Mouse (Mus musculus): Measurements from ENCODE around the gene Carmil3.

Carmil3 gene

DNA sequence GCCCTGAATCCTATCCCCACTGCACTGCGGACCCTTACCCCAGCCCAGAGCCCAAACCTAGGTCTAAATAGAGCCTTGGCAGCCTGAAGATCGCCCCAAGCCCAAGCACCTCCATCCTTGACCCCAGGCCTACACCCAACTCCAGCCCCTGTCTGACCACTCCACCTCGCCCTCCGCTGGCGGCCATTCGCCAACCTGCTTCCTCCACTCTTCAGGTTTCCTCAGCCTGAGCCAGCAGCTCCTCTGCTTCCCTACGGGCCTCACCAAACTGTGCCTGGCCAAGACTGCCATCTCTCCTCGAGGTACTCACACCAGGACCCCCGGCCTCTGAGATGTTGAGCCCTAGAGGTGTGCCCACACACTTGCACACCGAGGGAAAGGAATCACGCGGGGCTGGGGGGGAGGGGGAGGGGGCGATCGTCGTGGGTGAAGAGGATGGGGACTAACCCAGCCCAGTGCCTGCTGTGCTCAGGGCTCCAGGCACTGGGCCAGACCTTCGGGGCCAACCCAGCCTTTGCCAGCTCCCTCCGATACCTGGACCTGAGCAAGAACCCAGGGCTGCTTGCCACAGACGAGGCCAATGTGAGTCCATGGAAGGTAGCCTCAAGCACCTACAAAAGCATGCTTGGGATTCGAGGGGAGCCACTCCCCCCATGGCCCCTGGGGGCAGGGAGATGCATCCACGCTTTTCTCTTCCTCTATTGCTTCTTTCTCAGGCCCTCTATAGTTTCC is 5.2 kb downstream of the Carmil3 start:
- DNase-seq (ENCODE audit: low read depth, low spot score): no peak

DNA sequence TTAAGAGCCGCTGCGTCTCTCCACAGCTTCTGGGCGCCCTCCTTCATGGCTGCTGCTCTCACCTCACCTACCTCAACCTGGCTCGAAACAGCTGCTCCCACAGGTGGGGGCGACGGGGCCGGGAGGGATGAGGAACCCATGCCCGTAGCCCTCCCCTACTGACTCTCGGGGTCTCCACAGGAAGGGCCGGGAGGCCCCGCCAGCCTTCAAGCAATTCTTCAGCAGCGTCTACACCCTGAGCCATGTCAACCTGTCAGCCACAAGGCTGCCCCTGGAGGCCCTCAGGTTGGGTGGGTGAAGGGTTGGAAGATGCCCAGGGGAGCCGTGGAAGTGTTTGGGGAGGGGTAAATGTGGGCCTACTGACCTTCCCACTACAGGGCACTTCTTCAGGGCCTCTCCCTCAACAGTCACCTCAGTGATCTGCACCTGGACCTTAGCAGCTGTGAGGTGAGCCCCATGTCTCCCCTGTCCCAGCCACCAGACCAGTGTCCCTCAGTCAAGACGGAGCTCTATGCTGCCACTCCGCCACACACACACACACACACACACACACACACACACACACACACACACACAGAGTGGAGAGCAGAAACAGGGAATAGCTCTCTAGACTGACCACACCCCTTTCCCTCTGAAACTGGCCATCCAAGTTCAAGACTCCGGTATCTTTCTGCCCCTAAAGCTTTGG is 6.5 kb downstream of the Carmil3 start:
- no peak for DNase-seq (ENCODE audit: low read depth, low spot score)

DNA sequence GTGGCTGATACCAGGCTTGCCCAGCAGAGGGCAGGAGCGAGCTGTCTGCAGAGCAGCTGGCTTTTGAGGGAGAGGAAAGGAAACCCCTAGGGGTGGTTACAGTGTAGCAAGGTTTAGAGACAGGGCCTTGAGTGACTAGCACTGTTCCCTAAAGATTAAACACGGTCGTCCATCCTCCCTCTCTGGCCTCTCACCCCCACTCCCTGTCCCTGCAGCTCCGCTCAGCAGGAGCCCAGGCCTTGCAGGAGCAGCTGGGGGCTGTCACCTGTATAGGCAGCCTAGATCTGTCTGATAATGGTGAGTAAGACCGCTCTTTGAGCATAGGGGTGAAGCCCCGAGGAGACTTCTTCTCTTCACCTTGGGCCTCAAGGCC is 7.0 kb downstream of the Carmil3 start:
- DNase-seq (ENCODE audit: low read depth, low spot score): peak; percentile 60

DNA sequence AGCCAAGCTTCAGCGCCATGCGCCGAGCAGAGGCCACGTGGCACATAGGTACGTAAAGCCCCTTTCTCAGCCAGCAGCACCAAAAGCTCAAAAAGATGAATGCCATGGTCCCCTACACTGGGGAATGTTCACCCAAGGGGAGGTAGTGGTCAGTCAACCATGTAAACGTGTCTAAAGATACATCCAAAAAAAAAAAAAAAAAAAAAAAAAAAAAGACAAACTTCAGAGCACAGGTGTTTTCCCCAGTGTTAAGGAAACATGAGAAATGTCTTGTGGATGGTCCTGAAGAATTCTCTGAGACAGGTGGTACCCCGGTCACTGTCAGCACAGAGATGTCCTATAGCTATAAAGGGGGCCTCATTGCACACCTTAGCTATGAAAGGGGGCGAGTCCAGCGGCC is 15.2 kb downstream of the Carmil3 start:
- no peak for DNase-seq (ENCODE audit: low read depth, low spot score)

DNA sequence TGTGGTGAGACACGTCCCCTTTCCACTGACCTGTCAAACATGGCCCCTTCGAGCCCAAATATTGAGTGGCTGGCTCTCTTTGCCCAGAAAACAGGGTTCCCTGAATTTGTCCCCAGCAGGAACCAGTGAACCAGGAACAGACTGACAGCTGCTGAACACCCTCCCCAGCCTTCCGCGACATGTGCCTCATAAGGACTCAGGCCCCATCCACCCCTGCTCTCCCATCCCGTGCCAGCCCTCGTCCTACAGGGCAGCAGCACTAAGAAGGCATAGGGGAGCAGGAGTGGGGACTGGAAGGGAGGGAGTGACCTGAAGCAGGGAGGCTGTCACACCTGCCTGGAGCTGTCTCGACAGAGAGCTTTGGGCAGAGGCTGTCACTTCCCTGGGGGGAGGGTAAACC is 17.4 kb downstream of the Carmil3 start:
- no peak for DNase-seq (ENCODE audit: low read depth, low spot score)

DNA sequence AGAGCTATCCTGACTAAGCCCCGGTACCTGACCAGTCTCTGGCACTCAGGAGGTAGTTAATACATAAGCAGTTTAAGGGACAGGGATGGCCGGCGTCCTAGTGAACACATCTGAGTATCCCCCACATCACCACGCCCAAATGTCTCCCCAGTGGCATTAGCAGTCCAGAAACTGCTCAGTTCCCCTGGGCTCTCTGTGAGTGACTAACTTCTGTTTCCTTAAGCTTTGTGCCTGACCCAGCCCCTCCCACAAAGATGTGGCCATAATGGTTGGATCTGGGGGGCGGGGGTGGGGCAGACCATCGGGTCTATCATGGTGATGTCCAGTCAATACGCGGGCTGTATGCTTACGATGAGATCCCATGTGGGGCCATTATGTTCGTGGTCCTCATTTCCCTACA is 19.1 kb downstream of the Carmil3 start:
- DNase-seq (ENCODE audit: low read depth, low spot score): no peak

DNA sequence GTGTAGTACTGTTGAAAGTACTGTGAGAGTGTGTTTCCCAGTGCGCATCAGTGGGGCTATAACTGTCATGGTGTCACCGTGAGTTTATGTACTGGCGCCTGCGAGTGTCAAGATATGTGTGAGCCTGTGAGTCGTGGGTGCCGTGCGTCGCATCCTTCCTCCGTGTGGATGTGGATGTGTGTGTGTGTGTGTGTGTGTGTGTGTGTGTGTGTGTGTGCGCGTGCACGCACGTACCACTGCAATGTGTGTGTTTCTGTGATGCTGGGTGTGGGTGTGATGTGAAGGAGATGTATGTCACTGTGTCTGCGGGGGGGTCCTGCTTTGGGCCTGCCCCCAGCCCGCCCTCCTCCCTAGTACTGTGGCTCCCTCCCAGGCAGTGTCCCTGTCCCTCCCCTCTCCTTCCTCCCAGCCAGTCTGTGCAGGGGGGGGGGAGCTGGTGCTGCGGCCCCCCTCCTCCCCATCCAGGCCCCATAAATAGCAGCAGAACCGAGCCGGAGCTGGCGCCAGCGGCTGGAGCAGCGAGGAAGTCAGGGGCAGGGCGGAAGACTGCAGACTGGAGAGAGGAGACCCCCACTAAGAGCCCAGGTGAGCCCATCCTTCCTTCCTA is 19.8 kb downstream of the Carmil3 start, which contains the start of gene Cpne6:
TSS of gene Cpne6 (plus strand) at position 321 of the 607 bp plus-strand sequence.
- DNase-seq (ENCODE audit: low read depth, low spot score): no peak

DNA sequence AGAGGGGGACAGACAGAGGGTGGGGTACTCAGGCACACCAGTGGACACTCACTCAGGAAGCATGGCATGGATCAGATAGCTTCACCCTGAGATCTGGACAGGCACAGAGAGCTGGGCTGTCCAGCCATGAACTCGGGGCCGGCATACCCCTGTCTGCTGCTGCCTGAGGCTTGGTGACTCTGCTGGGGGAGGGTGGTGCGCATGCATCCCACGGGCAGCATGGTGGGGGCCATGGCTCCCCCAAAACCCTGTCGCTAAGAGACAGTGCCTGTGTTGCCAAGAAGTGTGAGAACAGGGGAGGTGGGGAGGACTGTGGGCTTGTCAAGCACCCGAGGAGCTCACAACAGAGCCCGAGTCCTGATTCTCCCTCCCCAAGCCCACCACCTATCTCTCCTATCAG is 20.6 kb downstream of the Carmil3 start:
- DNase-seq (ENCODE audit: low read depth, low spot score): no peak

DNA sequence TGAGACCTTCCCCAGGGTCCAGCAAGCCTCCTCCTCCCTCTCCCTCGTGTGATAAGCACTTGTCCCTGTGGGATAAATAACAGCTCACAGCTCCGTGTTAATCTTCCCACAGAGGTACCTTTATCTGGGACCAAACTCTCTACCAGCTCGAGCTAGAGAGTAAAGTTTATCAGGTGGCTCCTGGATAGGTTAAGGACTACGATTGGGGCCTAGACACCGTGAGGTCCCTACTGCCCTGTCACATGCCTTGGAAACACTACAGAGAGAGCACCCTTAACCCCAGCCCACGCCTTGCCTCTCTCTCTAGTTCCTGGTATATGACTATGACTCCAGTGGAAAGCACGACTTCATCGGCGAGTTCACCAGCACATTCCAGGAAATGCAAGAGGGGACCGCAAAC is 23.5 kb downstream of the Carmil3 start:
- DNase-seq (ENCODE audit: low read depth, low spot score): no peak

DNA sequence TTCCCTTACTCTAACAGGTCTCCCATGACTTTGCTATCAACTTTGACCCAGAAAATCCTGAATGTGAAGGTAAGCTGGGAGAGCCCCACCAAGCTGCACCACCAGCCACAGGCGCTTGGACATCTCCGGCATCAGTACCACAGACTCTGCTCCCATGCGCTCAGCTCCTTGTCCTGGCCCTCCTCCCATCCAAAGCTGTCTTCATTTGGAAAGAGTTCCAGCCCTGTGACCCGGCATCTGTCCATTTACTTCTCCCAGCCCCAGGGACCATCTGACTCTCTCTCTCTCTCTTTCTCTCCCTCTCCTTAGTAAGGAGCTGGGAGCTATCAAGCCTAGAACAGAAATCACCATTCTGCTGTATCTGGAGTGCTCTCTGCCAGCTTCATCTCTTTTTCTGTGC is 25.4 kb downstream of the Carmil3 start:
- DNase-seq (ENCODE audit: low read depth, low spot score): no peak

DNA sequence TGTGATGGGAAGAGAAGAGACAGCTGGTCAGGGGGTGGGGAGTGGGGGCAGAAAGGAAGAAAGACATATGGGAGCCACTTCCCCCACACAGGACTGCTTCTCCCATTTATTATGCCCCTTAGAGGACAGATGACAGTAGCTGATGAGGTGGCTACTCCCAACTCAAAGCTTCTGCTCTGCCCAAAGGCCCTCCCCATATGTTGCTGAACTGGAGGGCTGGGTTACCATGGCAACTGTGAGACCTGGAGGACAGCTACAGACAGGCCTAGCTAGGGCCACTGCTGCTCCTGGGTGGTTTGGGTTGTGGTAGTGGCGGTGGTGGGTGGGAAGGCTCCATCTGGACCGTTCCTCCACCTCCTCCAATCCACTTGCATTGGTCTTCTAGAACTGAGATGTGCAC is 28.4 kb downstream of the Carmil3 start:
- no peak for DNase-seq (ENCODE audit: low read depth, low spot score)

DNA sequence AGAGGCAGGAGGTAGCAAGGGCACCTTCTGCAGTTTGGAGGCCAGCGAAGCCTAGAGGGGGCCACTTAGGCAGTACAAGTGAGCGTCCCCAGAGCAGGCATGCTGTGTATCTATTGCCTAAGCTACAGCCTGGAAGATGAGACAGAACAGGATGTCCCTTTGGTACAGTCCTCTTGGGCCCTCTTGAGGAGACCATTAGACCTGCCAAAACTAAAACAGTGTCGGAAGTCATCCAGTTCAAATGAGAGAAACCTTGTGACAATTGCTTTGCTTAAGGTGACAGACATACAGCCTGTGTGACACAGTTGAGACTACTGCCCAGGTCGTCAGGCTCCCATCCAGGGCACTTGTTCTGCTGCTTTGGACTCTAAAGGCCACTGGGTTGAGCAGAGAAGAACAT is 29.2 kb downstream of the Carmil3 start:
- no peak for DNase-seq (ENCODE audit: low read depth, low spot score)

DNA sequence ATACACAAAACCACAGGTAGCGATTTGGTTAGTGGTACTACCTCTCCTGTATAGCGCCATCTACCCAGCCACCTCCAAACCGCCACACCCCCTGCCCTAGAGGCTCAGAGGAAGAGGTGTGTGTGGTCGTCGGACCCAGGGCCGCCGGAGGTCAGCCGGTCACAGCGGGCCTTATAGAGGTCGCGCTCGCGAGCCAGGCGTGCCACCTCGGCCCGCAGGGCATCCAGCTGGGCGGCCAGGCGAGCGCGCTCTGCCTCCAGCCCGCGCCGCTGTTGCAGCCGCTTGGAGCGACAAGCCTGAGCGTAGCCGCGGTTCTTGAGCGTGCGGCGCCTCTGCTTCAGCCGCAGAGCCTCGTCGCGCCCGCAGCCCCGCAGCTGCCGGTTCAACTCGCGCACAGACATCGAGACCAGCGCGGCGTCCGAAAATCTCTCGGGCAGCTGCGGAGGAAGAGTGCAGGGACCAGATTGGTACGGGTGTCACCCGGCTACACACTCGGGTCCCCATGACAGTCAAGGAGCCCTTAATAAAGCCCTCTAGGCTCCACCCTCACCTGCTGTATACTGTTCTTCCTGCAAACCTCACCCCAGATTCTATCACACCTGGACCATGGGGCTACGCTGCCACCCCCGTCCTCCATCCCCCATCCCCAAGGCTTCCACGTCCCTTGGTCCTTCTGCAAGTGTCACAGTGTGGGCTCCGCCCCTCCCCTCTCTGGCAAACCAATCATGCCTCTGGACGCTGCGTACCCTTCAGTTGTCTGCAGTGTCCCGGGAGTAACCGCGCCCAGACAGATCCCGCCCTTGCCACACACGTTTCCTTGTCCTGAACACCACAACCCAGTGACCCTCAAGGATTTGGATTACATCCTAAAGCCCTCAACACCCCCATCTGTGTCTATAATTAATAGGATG is 30.3 kb downstream of the Carmil3 start:
- no peak for DNase-seq (ENCODE audit: low read depth, low spot score)

DNA sequence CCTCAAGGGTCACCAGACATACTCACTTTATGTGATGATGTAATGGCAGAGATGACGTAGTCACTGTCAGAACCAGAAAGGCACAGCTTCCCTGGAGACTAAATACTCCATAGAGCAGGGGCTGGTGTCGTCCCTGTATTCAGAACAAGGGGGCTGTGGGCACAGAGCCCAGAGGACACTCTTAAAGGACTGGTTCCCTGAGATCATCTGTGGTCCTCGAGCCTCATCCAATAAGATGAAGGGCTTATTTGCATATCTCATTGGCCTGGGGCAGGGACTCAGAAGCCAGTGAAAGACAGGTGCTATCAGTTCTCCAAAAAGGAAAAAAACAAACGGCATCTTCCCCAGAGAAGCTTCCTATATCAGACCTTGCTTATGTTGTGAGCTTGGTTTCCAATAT is 33.6 kb downstream of the Carmil3 start:
- DNase-seq (ENCODE audit: low read depth, low spot score): no peak

DNA sequence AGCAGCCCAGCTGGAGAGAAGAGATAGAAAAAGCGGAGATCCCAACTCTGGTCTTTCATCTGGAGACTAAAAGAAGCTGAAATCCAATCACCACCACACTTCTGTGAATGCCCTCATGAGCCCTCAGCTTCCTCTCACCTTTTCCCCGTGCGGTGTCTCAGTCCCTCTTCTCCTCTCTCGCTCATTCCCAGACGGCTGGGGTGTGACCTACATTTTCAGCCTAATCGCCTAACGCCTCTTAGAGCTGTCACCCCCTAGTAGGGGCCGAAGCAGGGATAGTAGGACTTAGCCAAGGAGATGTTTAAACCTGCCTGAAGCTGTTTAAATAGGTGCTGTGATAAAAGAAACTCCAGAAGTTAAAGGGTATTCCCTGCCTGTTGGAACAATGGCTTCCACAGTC is 34.3 kb downstream of the Carmil3 start, which contains the start of gene Nrl:
TSS of gene Nrl (minus strand) at position 197 of the 400 bp plus-strand sequence.
- DNase-seq (ENCODE audit: low read depth, low spot score): no peak

DNA sequence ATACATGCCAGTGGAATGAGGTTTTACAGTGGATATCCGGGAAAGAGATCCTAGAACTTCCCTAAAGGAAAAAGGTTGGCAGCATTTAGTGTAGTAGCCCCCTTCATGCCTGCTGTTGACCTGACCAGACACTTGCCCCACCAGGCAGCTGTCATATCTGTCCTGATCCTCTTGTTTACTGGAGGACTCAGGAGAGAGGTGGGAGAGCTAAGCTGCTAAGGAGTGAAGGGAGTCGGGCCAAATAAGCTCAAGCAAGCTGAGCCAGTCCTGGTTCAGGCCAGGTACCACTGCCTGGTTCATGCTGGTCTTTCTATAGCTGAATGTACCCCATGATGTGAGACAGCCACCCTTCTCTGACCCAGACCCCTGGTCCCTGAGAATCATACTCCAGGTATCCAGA is 36.2 kb downstream of the Carmil3 start:
- DNase-seq (ENCODE audit: low read depth, low spot score): no peak

DNA sequence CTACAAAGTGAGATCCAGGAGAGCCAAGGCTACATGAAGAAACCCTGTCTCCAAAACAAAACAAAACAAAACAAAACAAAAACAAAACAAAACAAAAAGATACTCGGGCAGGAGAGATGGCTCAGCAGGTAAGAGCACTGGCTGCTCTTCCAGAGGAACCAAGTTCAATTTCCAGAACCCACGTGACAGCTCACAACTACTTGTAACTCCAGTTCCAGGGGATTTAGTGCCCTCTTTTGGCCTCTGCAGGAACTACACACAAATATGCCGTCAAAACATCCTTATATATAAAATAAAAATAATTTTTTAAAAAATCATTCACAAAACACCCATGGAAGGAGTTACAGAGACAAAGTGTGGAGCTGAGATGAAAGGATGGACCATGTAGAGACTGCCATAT is 37.5 kb downstream of the Carmil3 start:
- DNase-seq (ENCODE audit: low read depth, low spot score): peak; percentile 38

DNA sequence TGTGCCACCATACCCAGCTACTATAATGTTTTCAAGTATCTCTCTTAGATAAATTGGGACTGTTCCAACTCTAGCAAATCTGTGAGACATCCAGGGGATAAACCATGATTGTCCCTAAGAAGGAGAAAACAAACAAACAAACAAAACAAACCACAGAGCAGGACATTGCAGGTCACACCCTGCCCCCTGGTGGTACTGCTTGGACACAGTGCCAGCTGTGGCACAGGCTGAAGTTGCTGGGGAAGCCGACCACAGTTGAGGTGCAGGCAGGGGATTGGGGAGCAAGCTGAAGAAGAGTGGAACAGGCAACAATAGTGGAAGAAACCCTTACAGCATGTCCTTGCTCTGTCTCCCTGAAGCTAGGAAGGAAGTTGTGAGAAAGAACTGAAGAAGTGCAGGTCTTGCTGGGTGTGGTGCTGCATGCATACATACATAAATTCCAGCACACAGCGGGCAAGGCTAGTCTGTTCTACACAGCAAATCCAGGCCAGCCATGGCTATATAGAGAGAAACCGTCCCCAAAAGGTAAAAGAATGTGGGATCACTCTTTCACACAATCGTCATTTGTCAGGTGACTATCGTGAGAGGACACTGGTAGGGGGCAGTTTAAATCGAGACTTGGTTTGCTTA is 45.8 kb downstream of the Carmil3 start:
- DNase-seq (ENCODE audit: low read depth, low spot score): no peak

DNA sequence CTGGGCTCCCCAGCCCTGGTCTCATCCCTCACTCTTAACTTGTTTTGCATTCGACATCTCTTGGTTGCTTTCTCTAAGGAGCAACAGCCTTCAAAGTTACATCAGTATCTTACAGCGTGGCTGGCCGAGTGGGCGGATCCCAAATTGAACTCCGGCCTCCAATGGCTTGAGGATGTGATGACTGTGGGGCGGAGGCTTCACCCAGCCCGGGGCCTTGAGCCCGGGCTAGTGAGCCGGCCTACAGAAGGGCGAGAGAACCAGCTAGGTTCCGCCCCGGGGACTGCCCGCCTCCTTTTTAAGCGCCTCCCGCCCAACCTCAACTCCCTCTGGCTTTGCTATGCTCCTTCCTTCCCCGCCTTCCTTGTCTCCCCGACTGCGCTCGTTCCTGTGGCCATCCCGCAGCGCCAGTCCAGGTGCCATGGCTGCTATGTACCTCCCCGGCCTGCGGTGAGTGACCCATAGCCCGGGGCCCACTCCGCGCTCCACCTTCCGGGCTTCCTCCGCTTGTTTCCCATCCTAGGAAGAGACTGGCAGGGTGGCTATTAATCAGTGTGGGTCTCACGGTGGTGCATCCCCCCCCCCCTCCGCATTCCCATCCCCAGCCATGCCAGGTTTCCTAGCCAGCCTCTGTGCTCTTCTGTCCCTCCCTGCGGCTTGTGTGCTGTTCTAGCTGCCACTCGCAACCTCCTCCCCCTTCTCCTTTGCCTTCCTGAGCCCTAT is 49.8 kb downstream of the Carmil3 start, which contains the start of gene Pck2:
TSS of gene Pck2 (plus strand) at position 200 of the 720 bp plus-strand sequence.
- DNase-seq (ENCODE audit: low read depth, low spot score): peak; percentile 89

DNA sequence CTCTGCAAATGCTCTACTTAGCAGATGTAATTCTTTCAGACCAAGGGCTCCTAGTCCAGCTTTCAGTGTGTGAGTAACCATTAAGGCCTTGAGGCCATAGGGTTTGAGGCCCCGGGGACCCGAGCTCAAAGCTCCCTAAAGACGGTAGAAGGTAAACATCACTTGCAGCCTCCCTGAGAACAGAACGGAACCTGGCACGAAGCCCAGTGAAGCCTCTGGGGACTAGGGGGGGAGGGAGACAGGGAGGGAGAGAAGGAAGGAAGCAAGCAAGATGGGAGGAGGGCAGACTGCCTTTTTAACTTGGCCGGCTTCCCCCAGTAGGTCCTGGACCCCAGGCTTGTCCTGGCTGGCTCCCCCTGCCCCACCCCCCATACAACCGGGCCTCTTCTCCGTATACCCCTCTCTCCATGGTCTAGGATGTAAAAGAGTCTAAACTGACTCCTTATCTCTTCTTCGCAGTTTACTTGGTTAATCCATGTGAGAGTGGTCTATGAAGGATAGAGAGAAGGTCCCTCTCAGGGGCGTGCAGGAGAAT is 50.4 kb downstream of the Carmil3 start:
- peak; percentile 37 for DNase-seq (ENCODE audit: low read depth, low spot score)
